Mouse (Mus musculus) midbrain, embryonic 11.5 days (tissue): Measurements from ENCODE around the gene Abcd3. TPM values are rescaled to one million over a fixed set of nuclear protein-coding genes. Genes with fewer than 3 reads are reported as not detected.

Experiments used
- ATAC-seq: fragments of 200-750 bp; cut with Nextera tagmentation; 2 replicates; pipeline ENCODE4 v1.8.0; 2017; ENCODE audit warnings: moderate TSS enrichment, moderate library complexity; ENCODE audit not compliant: low FRiP score
- DNase-seq: peaks from one replicate; pipeline ENCODE4 v3.0.0; 2015; ENCODE audit warnings: low spot score; ENCODE audit errors: missing footprints
- H3K27ac ChIP-seq: fragments of 300-500 bp; sonication (generic); 2 replicates; pipeline ENCODE4 v1.5.1; 2014; ENCODE audit warnings: low read depth, low read length
- H3K27me3 ChIP-seq: fragments of 300-500 bp; sonication (generic); 2 replicates; pipeline ENCODE4 v1.6.1; 2014; ENCODE audit warnings: mild to moderate bottlenecking, low read length, moderate library complexity, mixed read lengths; ENCODE audit not compliant: control insufficient read depth, insufficient read depth
- H3K36me3 ChIP-seq: fragments of 300-500 bp; sonication (generic); 2 replicates; pipeline ENCODE4 v1.6.1; 2014; ENCODE audit warnings: mild to moderate bottlenecking, low read length, moderate library complexity, mixed read lengths; ENCODE audit not compliant: control insufficient read depth, insufficient read depth
- H3K4me1 ChIP-seq: fragments of 300-500 bp; sonication (generic); 2 replicates; pipeline ENCODE4 v1.6.1; 2014; ENCODE audit warnings: low read length; ENCODE audit not compliant: control insufficient read depth, insufficient read depth
- H3K4me2 ChIP-seq: fragments of 300-500 bp; sonication (generic); 2 replicates; pipeline ENCODE4 v1.6.1; 2014; ENCODE audit warnings: mild to moderate bottlenecking, moderate library complexity
- H3K4me3 ChIP-seq: fragments of 300-500 bp; sonication (generic); 2 replicates; pipeline ENCODE4 v1.5.1; 2014; ENCODE audit warnings: low read depth, low read length
- H3K9ac ChIP-seq: fragments of 300-500 bp; sonication (generic); 2 replicates; pipeline ENCODE4 v1.6.1; 2014; ENCODE audit warnings: low read length
- H3K9me3 ChIP-seq: fragments of 300-500 bp; sonication (generic); 2 replicates; pipeline ENCODE4 v1.6.1; 2016; ENCODE audit warnings: low read length; ENCODE audit not compliant: control insufficient read depth
- WGBS: fragments of 180-500 bp; shearing (Covaris S2); extraction: QIAGEN DNeasy Blood & Tissue Kit; methylation state at CpG from one replicate; pipeline ENCODE4 v1.1.7; 2014; 5-methylcytosine and 5-hydroxymethylcytosine counted together
- polyA plus RNA-seq: library from polyadenylated mRNA; unstranded; fragments of >200 nt; fragmentation: Nextera tagmentation; extraction: Ambion mirVana; gene quantifications from 2 replicates; pipeline ENCODE4 v1.2.1, GENCODE M21; 2014

Gene Abcd3
- polyA plus RNA-seq, 1 experiment from 2014 or later, result 58.7 TPM

GRCm38 (mm10) chr3:121721691-121722070 lies 93.4 kb downstream of the Abcd3 start:
- no peak for DNase-seq
- no peak for ATAC-seq
- Histone ChIP-seq H3K4me1 (peaks cover 20% of the 10 kb centered on the region), H3K27me3 (peaks cover 25% of the 10 kb centered on the region), H3K27ac (no peak overlapping the region), H3K4me2 (no peak overlapping the region), H3K4me3 (no peak overlapping the region), H3K36me3 (no peaks in the 10 kb centered on the region), H3K9me3 (no peaks in the 10 kb centered on the region), H3K9ac (no peak overlapping the region)
- WGBS, result 57% methylated on average over 7 of the region's 7 CpGs

- DNase-seq (peak; percentile 87), ATAC-seq (0 out of 2 replicates have a peak, but pooled peaks have one; percentile 10)
- Histone ChIP-seq H3K9ac (no peak overlapping the region), H3K27ac (no peak overlapping the region), H3K4me2 (no peak overlapping the region), H3K27me3 (peaks cover 25% of the 10 kb centered on the region), H3K4me3 (no peak overlapping the region), H3K36me3 (no peaks in the 10 kb centered on the region), H3K4me1 (peaks cover 20% of the 10 kb centered on the region), H3K9me3 (no peaks in the 10 kb centered on the region)
- 53% methylated on average over 14 of the region's 14 CpGs for WGBS
These were observed 94.1 kb downstream of the Abcd3 start for GRCm38 (mm10) chr3:121720801-121721690.

- Histone ChIP-seq H3K27me3 (peaks cover 21% of the 10 kb centered on the region), H3K9ac (no peak overlapping the region), H3K4me3 (no peak overlapping the region), H3K4me1 (peaks cover 20% of the 10 kb centered on the region), H3K27ac (no peak overlapping the region), H3K9me3 (no peaks in the 10 kb centered on the region), H3K4me2 (no peak overlapping the region), H3K36me3 (no peaks in the 10 kb centered on the region)
- ATAC-seq (no peak), DNase-seq (no peak)
- 74% methylated on average over 3 of the region's 3 CpGs for WGBS
These were observed 95.4 kb downstream of the Abcd3 start for GRCm38 (mm10) chr3:121719701-121720100.

GRCm38 (mm10) chr3:121718679-121719078 lies 96.4 kb downstream of the Abcd3 start:
- ATAC-seq, result no peak
- Histone ChIP-seq H3K27ac (no peak overlapping the region), H3K9me3 (no peaks in the 10 kb centered on the region), H3K4me2 (no peak overlapping the region), H3K4me1 (peaks cover 15% of the 10 kb centered on the region), H3K4me3 (no peak overlapping the region), H3K27me3 (peaks cover 15% of the 10 kb centered on the region), H3K9ac (no peak overlapping the region), H3K36me3 (no peaks in the 10 kb centered on the region)
- no peak for DNase-seq
- WGBS, result 81% methylated on average over 8 of the region's 8 CpGs

- peaks cover under 1% of the 10 kb centered on the region; the same call in 1 of the 2 replicates for H3K27me3 ChIP-seq
- H3K36me3 ChIP-seq, result no peaks in the 10 kb centered on the region
- DNase-seq (no peak), ATAC-seq (no peak)
- H3K27ac ChIP-seq, result no peak overlapping the region
- H3K9ac ChIP-seq, result no peak overlapping the region
- no peaks in the 10 kb centered on the region for H3K9me3 ChIP-seq
- peaks cover 1% of the 10 kb centered on the region; the same call in 1 of the 2 replicates for H3K4me1 ChIP-seq
- 89% methylated on average over 5 of the region's 5 CpGs for WGBS
- H3K4me2 ChIP-seq, result no peak overlapping the region
- no peak overlapping the region for H3K4me3 ChIP-seq
These were observed 98.6 kb downstream of the Abcd3 start for GRCm38 (mm10) chr3:121716480-121716879.

GRCm38 (mm10) chr3:121715741-121716459 lies 99.2 kb downstream of the Abcd3 start:
- Histone ChIP-seq H3K4me3 (no peak overlapping the region), H3K4me1 (no peaks in the 10 kb centered on the region), H3K27me3 (no peaks in the 10 kb centered on the region; the same call in 1 of the 2 replicates), H3K9me3 (no peaks in the 10 kb centered on the region), H3K36me3 (no peaks in the 10 kb centered on the region), H3K4me2 (no peak overlapping the region), H3K9ac (no peak overlapping the region), H3K27ac (no peak overlapping the region)
- DNase-seq (no peak), ATAC-seq (no peak)
- 89% methylated on average over 6 of the region's 6 CpGs for WGBS

- H3K4me1 ChIP-seq, result no peaks in the 10 kb centered on the region
- H3K4me3 ChIP-seq, result no peak overlapping the region
- no peaks in the 10 kb centered on the region; the same call in 1 of the 2 replicates for H3K27me3 ChIP-seq
- H3K27ac ChIP-seq, result no peak overlapping the region
- no peaks in the 10 kb centered on the region for H3K9me3 ChIP-seq
- no peak overlapping the region for H3K4me2 ChIP-seq
- H3K36me3 ChIP-seq, result no peaks in the 10 kb centered on the region
- ATAC-seq (no peak), DNase-seq (no peak)
- no peak overlapping the region for H3K9ac ChIP-seq
These were observed 99.8 kb downstream of the Abcd3 start for GRCm38 (mm10) chr3:121715336-121715735.

- Histone ChIP-seq H3K27me3 (no peaks in the 10 kb centered on the region; the same call in 1 of the 2 replicates), H3K4me3 (no peak overlapping the region), H3K4me2 (no peak overlapping the region), H3K27ac (no peak overlapping the region), H3K9ac (no peak overlapping the region), H3K9me3 (no peaks in the 10 kb centered on the region), H3K36me3 (no peaks in the 10 kb centered on the region), H3K4me1 (no peaks in the 10 kb centered on the region)
- ATAC-seq, result no peak
- WGBS, result 89% methylated on average over 2 of the region's 2 CpGs
- DNase-seq, result no peak
These were observed 100.6 kb downstream of the Abcd3 start for GRCm38 (mm10) chr3:121714461-121714860.

GRCm38 (mm10) chr3:121713816-121714215 lies 101.3 kb downstream of the Abcd3 start:
- Histone ChIP-seq H3K36me3 (no peaks in the 10 kb centered on the region), H3K27ac (no peak overlapping the region), H3K9ac (no peak overlapping the region), H3K9me3 (no peaks in the 10 kb centered on the region), H3K27me3 (no peaks in the 10 kb centered on the region; the same call in 1 of the 2 replicates), H3K4me2 (no peak overlapping the region), H3K4me3 (no peak overlapping the region), H3K4me1 (no peaks in the 10 kb centered on the region)
- 89% methylated on average over 8 of the region's 8 CpGs for WGBS
- DNase-seq (no peak), ATAC-seq (no peak)
